Mouse (Mus musculus): ENCODE measurements around the gene Bcat2. TPM values are rescaled to one million over a fixed set of nuclear protein-coding genes. Genes with fewer than 3 reads are reported as not detected.

Gene Bcat2
- polyA plus RNA-seq, 1 experiment from 2014 or later, result 84.7 TPM

GRCm38 (mm10) chr7:45539095-45539494 lies 30.9 kb upstream of the Bcat2 start:
- no peaks in the 10 kb centered on the region for H3K36me3 ChIP-seq (ENCODE audit: control insufficient read depth, insufficient read depth, low read length)
- no peak overlapping the region for H3K4me2 ChIP-seq
- no peaks in the 10 kb centered on the region for H3K9me3 ChIP-seq (ENCODE audit: control insufficient read depth, low read length)
- no peak overlapping the region for H3K9ac ChIP-seq (ENCODE audit: low read depth, low read length)
- DNase-seq (ENCODE audit: low spot score) (no peak), ATAC-seq (replicated peaks; ENCODE audit: low FRiP score) (no peak)
- no peaks in the 10 kb centered on the region for H3K4me1 ChIP-seq (replicated peaks; ENCODE audit: control insufficient read depth, insufficient read depth, low read length)
- no peak overlapping the region for H3K4me3 ChIP-seq (ENCODE audit: low read depth, low read length)
- H3K27ac ChIP-seq (ENCODE audit: low read depth, low read length), result no peak overlapping the region
- no peaks in the 10 kb centered on the region for H3K27me3 ChIP-seq (replicated peaks; ENCODE audit: control insufficient read depth, insufficient read depth, low read length)
- 81% methylated on average over 3 of the region's 3 CpGs for WGBS

GRCm38 (mm10) chr7:45540213-45540612 lies 29.7 kb upstream of the Bcat2 start:
- Histone ChIP-seq H3K4me2 (no peak overlapping the region), H3K36me3 (ENCODE audit: control insufficient read depth, insufficient read depth, low read length) (no peaks in the 10 kb centered on the region), H3K4me3 (ENCODE audit: low read depth, low read length) (no peak overlapping the region), H3K9ac (ENCODE audit: low read depth, low read length) (no peak overlapping the region), H3K27ac (ENCODE audit: low read depth, low read length) (no peak overlapping the region), H3K4me1 (replicated peaks; ENCODE audit: control insufficient read depth, insufficient read depth, low read length) (no peaks in the 10 kb centered on the region), H3K27me3 (replicated peaks; ENCODE audit: control insufficient read depth, insufficient read depth, low read length) (no peaks in the 10 kb centered on the region), H3K9me3 (ENCODE audit: control insufficient read depth, low read length) (peaks cover 3% of the 10 kb centered on the region; the same call in 1 of the 2 replicates)
- no peak for DNase-seq (ENCODE audit: low spot score)
- WGBS, result 75% methylated on average over 2 of the region's 2 CpGs
- no peak for ATAC-seq (replicated peaks; ENCODE audit: low FRiP score)

- no peaks in the 10 kb centered on the region for H3K36me3 ChIP-seq (ENCODE audit: control insufficient read depth, insufficient read depth, low read length)
- H3K4me2 ChIP-seq, result no peak overlapping the region
- WGBS, result 79% methylated on average over 1 of the region's 1 CpGs
Measured at GRCm38 (mm10) chr7:45544525-45544924, 25.4 kb upstream of the Bcat2 start.

GRCm38 (mm10) chr7:45549641-45550436 lies 20.1 kb upstream of the Bcat2 start:
- DNase-seq (ENCODE audit: low spot score) (no peak), ATAC-seq (replicated peaks; ENCODE audit: low FRiP score) (no peak)
- Histone ChIP-seq H3K27ac (ENCODE audit: low read depth, low read length) (no peak overlapping the region), H3K4me1 (replicated peaks; ENCODE audit: control insufficient read depth, insufficient read depth, low read length) (0 out of 2 replicates have a peak, but pooled peaks cover 3% of the 10 kb centered on the region), H3K9me3 (ENCODE audit: control insufficient read depth, low read length) (no peaks in the 10 kb centered on the region), H3K4me3 (ENCODE audit: low read depth, low read length) (no peak overlapping the region), H3K4me2 (no peak overlapping the region), H3K27me3 (replicated peaks; ENCODE audit: control insufficient read depth, insufficient read depth, low read length) (no peaks in the 10 kb centered on the region), H3K9ac (ENCODE audit: low read depth, low read length) (no peak overlapping the region), H3K36me3 (ENCODE audit: control insufficient read depth, insufficient read depth, low read length) (no peaks in the 10 kb centered on the region)
- 86% methylated on average over 16 of the region's 16 CpGs for WGBS

More at GRCm38 (mm10) chr7:45544525-45544924, 25.4 kb upstream of the Bcat2 start:
- Histone ChIP-seq H3K4me1 (replicated peaks; ENCODE audit: control insufficient read depth, insufficient read depth, low read length) (no peaks in the 10 kb centered on the region), H3K27ac (ENCODE audit: low read depth, low read length) (no peak overlapping the region), H3K27me3 (replicated peaks; ENCODE audit: control insufficient read depth, insufficient read depth, low read length) (no peaks in the 10 kb centered on the region), H3K9ac (ENCODE audit: low read depth, low read length) (no peak overlapping the region), H3K9me3 (ENCODE audit: control insufficient read depth, low read length) (peaks cover 3% of the 10 kb centered on the region; the same call in 1 of the 2 replicates), H3K4me3 (ENCODE audit: low read depth, low read length) (no peak overlapping the region)
- no peak for DNase-seq (ENCODE audit: low spot score)
- ATAC-seq (replicated peaks; ENCODE audit: low FRiP score), result no peak

- 78% methylated on average over 11 of the region's 11 CpGs for WGBS
- H3K9me3 ChIP-seq (ENCODE audit: control insufficient read depth, low read length), result no peaks in the 10 kb centered on the region
- no peak for ATAC-seq (replicated peaks; ENCODE audit: low FRiP score)
Measured at GRCm38 (mm10) chr7:45550821-45551511, 19.0 kb upstream of the Bcat2 start.

GRCm38 (mm10) chr7:45551512-45551883 lies 18.5 kb upstream of the Bcat2 start:
- Histone ChIP-seq H3K4me1 (replicated peaks; ENCODE audit: control insufficient read depth, insufficient read depth, low read length) (peaks cover 7% of the 10 kb centered on the region; the same call in 1 of the 2 replicates), H3K4me2 (no peak overlapping the region), H3K36me3 (ENCODE audit: control insufficient read depth, insufficient read depth, low read length) (no peaks in the 10 kb centered on the region), H3K27me3 (replicated peaks; ENCODE audit: control insufficient read depth, insufficient read depth, low read length) (no peaks in the 10 kb centered on the region), H3K27ac (ENCODE audit: low read depth, low read length) (no peak overlapping the region), H3K4me3 (ENCODE audit: low read depth, low read length) (no peak overlapping the region), H3K9me3 (ENCODE audit: control insufficient read depth, low read length) (no peaks in the 10 kb centered on the region), H3K9ac (ENCODE audit: low read depth, low read length) (no peak overlapping the region)
- WGBS, result 67% methylated on average over 8 of the region's 8 CpGs
- ATAC-seq (replicated peaks; ENCODE audit: low FRiP score), result no peak
- DNase-seq (ENCODE audit: low spot score), result no peak

More at GRCm38 (mm10) chr7:45550821-45551511, 19.0 kb upstream of the Bcat2 start:
- Histone ChIP-seq H3K36me3 (ENCODE audit: control insufficient read depth, insufficient read depth, low read length) (no peaks in the 10 kb centered on the region), H3K9ac (ENCODE audit: low read depth, low read length) (no peak overlapping the region), H3K4me2 (no peak overlapping the region), H3K4me1 (replicated peaks; ENCODE audit: control insufficient read depth, insufficient read depth, low read length) (peaks cover 4% of the 10 kb centered on the region; the same call in 1 of the 2 replicates), H3K4me3 (ENCODE audit: low read depth, low read length) (no peak overlapping the region), H3K27ac (ENCODE audit: low read depth, low read length) (no peak overlapping the region), H3K27me3 (replicated peaks; ENCODE audit: control insufficient read depth, insufficient read depth, low read length) (no peaks in the 10 kb centered on the region)
- DNase-seq (ENCODE audit: low spot score), result no peak

- no peaks in the 10 kb centered on the region for H3K9me3 ChIP-seq (ENCODE audit: control insufficient read depth, low read length)
- no peaks in the 10 kb centered on the region for H3K36me3 ChIP-seq (ENCODE audit: control insufficient read depth, insufficient read depth, low read length)
- H3K4me3 ChIP-seq (ENCODE audit: low read depth, low read length), result no peak overlapping the region
- ATAC-seq (replicated peaks; ENCODE audit: low FRiP score), result no peak
- H3K9ac ChIP-seq (ENCODE audit: low read depth, low read length), result no peak overlapping the region
- H3K27ac ChIP-seq (ENCODE audit: low read depth, low read length), result no peak overlapping the region
- WGBS, result 70% methylated on average over 8 of the region's 8 CpGs
- H3K27me3 ChIP-seq (replicated peaks; ENCODE audit: control insufficient read depth, insufficient read depth, low read length), result no peaks in the 10 kb centered on the region
- no peak overlapping the region for H3K4me2 ChIP-seq
- peaks cover 7% of the 10 kb centered on the region; the same call in 1 of the 2 replicates for H3K4me1 ChIP-seq (replicated peaks; ENCODE audit: control insufficient read depth, insufficient read depth, low read length)
- DNase-seq (ENCODE audit: low spot score), result no peak
Measured at GRCm38 (mm10) chr7:45553519-45553918, 16.4 kb upstream of the Bcat2 start.

GRCm38 (mm10) chr7:45553990-45554389 lies 16.0 kb upstream of the Bcat2 start:
- 82% methylated on average over 2 of the region's 2 CpGs for WGBS
- Histone ChIP-seq H3K4me1 (replicated peaks; ENCODE audit: control insufficient read depth, insufficient read depth, low read length) (peaks cover 10% of the 10 kb centered on the region; the same call in 1 of the 2 replicates), H3K27me3 (replicated peaks; ENCODE audit: control insufficient read depth, insufficient read depth, low read length) (no peaks in the 10 kb centered on the region), H3K4me3 (ENCODE audit: low read depth, low read length) (no peak overlapping the region), H3K36me3 (ENCODE audit: control insufficient read depth, insufficient read depth, low read length) (no peaks in the 10 kb centered on the region), H3K27ac (ENCODE audit: low read depth, low read length) (no peak overlapping the region), H3K9me3 (ENCODE audit: control insufficient read depth, low read length) (no peaks in the 10 kb centered on the region), H3K9ac (ENCODE audit: low read depth, low read length) (no peak overlapping the region), H3K4me2 (no peak overlapping the region)
- ATAC-seq (replicated peaks; ENCODE audit: low FRiP score) (no peak), DNase-seq (ENCODE audit: low spot score) (no peak)

Measured in liver, embryonic 11.5 days (tissue).